Mouse (Mus musculus) E14TG2a.4 (cell line): Measurements from ENCODE around the gene Rab3a.

Source experiments
- CTCF ChIP-seq: conservative IDR thresholded peaks from 2 replicates; pipeline ENCODE4 v1.5.1; 2014; ENCODE audit warnings: low read length
- NANOG ChIP-seq: IDR thresholded peaks from 2 replicates; pipeline ENCODE4 v1.6.1; 2014; ENCODE audit warnings: borderline replicate concordance, low read length, mixed read lengths
- POU5F1 ChIP-seq: IDR thresholded peaks from 2 replicates; pipeline ENCODE4 v1.6.1; 2014; ENCODE audit warnings: low read length, borderline replicate concordance

GRCm38 (mm10) chr8:70741661-70742060 is 12.8 kb upstream of the Rab3a start:
- TF ChIP-seq CTCF = no peak
- TF ChIP-seq NANOG = no peak
- TF ChIP-seq POU5F1 = no peak
